Mouse (Mus musculus): ENCODE results near the gene Gm17018. TPM values are rescaled to one million over a fixed set of nuclear protein-coding genes. Genes with fewer than 3 reads are reported as not detected.

Gm17018 gene
- polyA plus RNA-seq, 1 experiment from 2014 or later = 45.5 TPM

Other genes starting within 250 kb of the Gm17018 start
- gene Btrc, start 196.9 kb upstream of the Gm17018 start, polyA plus RNA-seq (2015; fragmentation: Nextera tagmentation; extraction: Ambion mirVana) = 48.1 and 54.7 TPM in 2 replicates
- 13.5 and 14.4 TPM in 2 replicates for gene Poll, start 84 bp upstream of the Gm17018 start, polyA plus RNA-seq (2015; fragmentation: Nextera tagmentation; extraction: Ambion mirVana)
- 6.2 and 6.9 TPM in 2 replicates for gene Fbxw4, start 99.7 kb downstream of the Gm17018 start, polyA plus RNA-seq (2015; fragmentation: Nextera tagmentation; extraction: Ambion mirVana)
- gene Fgf8, start 182.3 kb downstream of the Gm17018 start, polyA plus RNA-seq (2015; fragmentation: Nextera tagmentation; extraction: Ambion mirVana) = 1.6 and 2.5 TPM in 2 replicates
- 16.8 and 17.7 TPM in 2 replicates for gene Npm3, start 189.0 kb downstream of the Gm17018 start, polyA plus RNA-seq (2015; fragmentation: Nextera tagmentation; extraction: Ambion mirVana)
- 70.7 and 74.5 TPM in 2 replicates for gene Mgea5, start 223.2 kb downstream of the Gm17018 start, polyA plus RNA-seq (2015; fragmentation: Nextera tagmentation; extraction: Ambion mirVana)

All from embryonic facial prominence, embryonic 13.5 days (tissue).